Mouse (Mus musculus) spleen, adult 2 months (tissue): ENCODE measurements around the gene E2f4. TPM values are rescaled to one million over a fixed set of nuclear protein-coding genes. Genes with fewer than 3 reads are reported as not detected.

Experiments
- DNase-seq, 2 experiments: peaks; one replicate each; pipeline versions ENCODE4 v3.0.0 to v3.0.0-alpha.2; 2012 to 2021; ENCODE audit warnings: low spot score in 2 of 2, low read depth in 1 of 2
- H3K27ac ChIP-seq: fragments of 200-500 bp; 2 replicates; pipeline ENCODE4 v1.5.1; 2012; ENCODE audit warnings: low read length, inconsistent platforms; ENCODE audit not compliant: insufficient read depth
- H3K27me3 ChIP-seq: fragments of 200-500 bp; 2 replicates; pipeline ENCODE4 v1.6.1; 2012; ENCODE audit warnings: mild to moderate bottlenecking, moderate library complexity, low read length, inconsistent platforms; ENCODE audit not compliant: control insufficient read depth, insufficient read depth
- H3K36me3 ChIP-seq: fragments of 200-500 bp; 2 replicates; pipeline ENCODE4 v1.6.1; 2012; ENCODE audit warnings: mild to moderate bottlenecking, low read length, inconsistent platforms; ENCODE audit not compliant: control insufficient read depth, insufficient read depth
- H3K4me1 ChIP-seq: fragments of 200-500 bp; 2 replicates; pipeline ENCODE4 v1.6.1; 2011; ENCODE audit warnings: inconsistent platforms; ENCODE audit not compliant: control insufficient read depth, insufficient read depth, insufficient read length
- H3K4me3 ChIP-seq: fragments of 200-500 bp; 2 replicates; pipeline ENCODE4 v1.5.1; 2011; ENCODE audit warnings: mild to moderate bottlenecking, inconsistent platforms; ENCODE audit not compliant: insufficient read depth, insufficient read length; ENCODE audit errors: extremely low read depth
- CTCF ChIP-seq: fragments of 200-500 bp; IDR thresholded peaks from 2 replicates; pipeline ENCODE4 v1.5.1; 2011; ENCODE audit warnings: mild to moderate bottlenecking, inconsistent platforms; ENCODE audit not compliant: insufficient read depth, insufficient read length, insufficient replicate concordance; ENCODE audit errors: extremely low read depth
- POLR2A ChIP-seq: fragments of 200-500 bp; IDR thresholded peaks from 2 replicates; pipeline ENCODE4 v1.6.1; 2011; ENCODE audit warnings: low read depth, low read length, inconsistent platforms
- WGBS: fragments of 180-500 bp; shearing (Covaris S2); methylation state at CpG from one replicate; pipeline ENCODE4 v1.1.7; 2018; 5-methylcytosine and 5-hydroxymethylcytosine counted together
- polyA plus RNA-seq: library from polyadenylated mRNA; depleted of rRNA; stranded (reverse); fragments of >200 nt; gene quantifications from 2 replicates; pipeline ENCODE4 v1.2.3, GENCODE M21; 2012

E2f4 gene
- polyA plus RNA-seq, 1 experiment = 165 TPM

GRCm38 (mm10) chr8:105257318-105258114 is 39.9 kb upstream of the E2f4 start:
- H3K36me3 ChIP-seq = no peaks in the 10 kb centered on the region; the same call in 1 of the 2 replicates
- TF ChIP-seq POLR2A (no peak), CTCF (no peak)
- WGBS = 87% methylated on average over 7 of the region's 7 CpGs

GRCm38 (mm10) chr8:105258911-105259720 is 38.3 kb upstream of the E2f4 start:
- H3K27ac ChIP-seq = no peak overlapping the region
- TF ChIP-seq POLR2A = no peak
- no peak for TF ChIP-seq CTCF
- 53% methylated on average over 55 of the region's 55 CpGs for WGBS
- no peaks in the 10 kb centered on the region; the same call in 1 of the 2 replicates for H3K36me3 ChIP-seq
- H3K27me3 ChIP-seq = no peaks in the 10 kb centered on the region
- H3K4me3 ChIP-seq = peak overlapping the region; percentile 26; the same call in 1 of the 2 replicates
- DNase-seq = no peak
- H3K4me1 ChIP-seq = peaks cover 29% of the 10 kb centered on the region

More at GRCm38 (mm10) chr8:105257318-105258114, 39.9 kb upstream of the E2f4 start:
- H3K27me3 ChIP-seq = no peaks in the 10 kb centered on the region
- H3K27ac ChIP-seq = no peak overlapping the region
- no peak for DNase-seq
- peaks cover 33% of the 10 kb centered on the region for H3K4me1 ChIP-seq
- H3K4me3 ChIP-seq = no peak overlapping the region

GRCm38 (mm10) chr8:105259721-105260320 is 37.6 kb upstream of the E2f4 start:
- no peaks in the 10 kb centered on the region for H3K27me3 ChIP-seq
- DNase-seq = peak; percentile 45 to 66
- H3K4me3 ChIP-seq = peak overlapping the region; percentile 36; the same call in 1 of the 2 replicates
- H3K4me1 ChIP-seq = peaks cover 23% of the 10 kb centered on the region
- 3% methylated on average over 30 of the region's 30 CpGs for WGBS
- no peak overlapping the region for H3K27ac ChIP-seq
- TF ChIP-seq CTCF = peak; percentile 92
- TF ChIP-seq POLR2A = no peak
- H3K36me3 ChIP-seq = no peaks in the 10 kb centered on the region; the same call in 1 of the 2 replicates

GRCm38 (mm10) chr8:105260371-105261099 is 36.9 kb upstream of the E2f4 start:
- peaks cover 20% of the 10 kb centered on the region for H3K4me1 ChIP-seq
- DNase-seq = no peak
- H3K4me3 ChIP-seq = no peak overlapping the region
- H3K27ac ChIP-seq = no peak overlapping the region
- TF ChIP-seq CTCF = no peak
- no peak for TF ChIP-seq POLR2A
- no peaks in the 10 kb centered on the region for H3K27me3 ChIP-seq
- H3K36me3 ChIP-seq = no peaks in the 10 kb centered on the region; the same call in 1 of the 2 replicates
- WGBS = 86% methylated on average over 7 of the region's 7 CpGs

GRCm38 (mm10) chr8:105261326-105261980 is 36.0 kb upstream of the E2f4 start:
- WGBS = 92% methylated on average over 12 of the region's 12 CpGs
- TF ChIP-seq CTCF (no peak), POLR2A (no peak)
- Histone ChIP-seq H3K27ac (no peak overlapping the region), H3K36me3 (no peaks in the 10 kb centered on the region; the same call in 1 of the 2 replicates), H3K27me3 (no peaks in the 10 kb centered on the region), H3K4me1 (peaks cover 20% of the 10 kb centered on the region), H3K4me3 (no peak overlapping the region)
- no peak for DNase-seq
